Mouse (Mus musculus) spleen, adult 18-20 months (tissue): ENCODE measurements around the gene Ubap1l.

ENCODE experiments used
- DNase-seq, 2 experiments: peaks; one replicate each; pipeline ENCODE4 v3.0.0; 2022; ENCODE audit warnings: mixed read lengths in 2 of 2

The Ubap1l gene

GRCm38 (mm10) chr9:65411326-65411725 lies 50.5 kb downstream of the Ubap1l start:
- DNase-seq = no peak

GRCm38 (mm10) chr9:65417738-65418137 lies 56.9 kb downstream of the Ubap1l start:
- no peak for DNase-seq

- DNase-seq = no peak
Observed at GRCm38 (mm10) chr9:65419633-65420032, 58.8 kb downstream of the Ubap1l start.

- no peak for DNase-seq
Observed at GRCm38 (mm10) chr9:65422760-65423501, 62.1 kb downstream of the Ubap1l start, which contains the start of gene Slc51b. Gene Slc51b, minus strand, starts transcription at chr9:65422955.

GRCm38 (mm10) chr9:65424393-65424792 lies 63.6 kb downstream of the Ubap1l start:
- DNase-seq = no peak

GRCm38 (mm10) chr9:65427511-65427910 lies 66.7 kb downstream of the Ubap1l start:
- no peak for DNase-seq

- no peak for DNase-seq
Observed at GRCm38 (mm10) chr9:65428003-65428402, 67.2 kb downstream of the Ubap1l start.
